Mouse (Mus musculus): Measurements from ENCODE around the gene Oprl1.

The Oprl1 gene

GRCm38 (mm10) chr2:181766672-181767557 lies 52.1 kb downstream of the Oprl1 start:
- no peak for DNase-seq

DNA sequence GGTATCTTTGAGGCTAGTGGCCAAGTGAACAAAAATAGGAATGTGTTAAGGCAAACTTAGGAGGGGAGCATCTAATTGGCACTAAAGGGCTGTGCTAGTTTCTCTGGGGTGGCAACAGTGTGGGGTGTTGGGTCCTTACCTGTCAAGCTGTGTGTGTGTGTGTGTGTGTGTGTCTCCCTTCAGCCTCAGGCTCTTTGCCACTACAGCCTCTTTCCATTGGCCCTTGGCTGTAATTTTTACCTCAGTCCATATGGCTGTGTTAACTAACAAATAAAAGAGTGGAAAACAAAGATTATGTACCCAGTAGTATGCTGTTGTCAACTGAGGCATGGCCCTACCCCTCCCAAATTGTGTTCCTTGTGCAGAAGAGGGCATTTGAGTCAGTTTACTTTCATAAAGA lies 53.6 kb downstream of the Oprl1 start:
- DNase-seq = no peak

- no peak for DNase-seq
Observed at GRCm38 (mm10) chr2:181769397-181769796, 54.6 kb downstream of the Oprl1 start.

All from right cerebral cortex, postnatal 25 days (tissue).